Mouse (Mus musculus): ENCODE results near the gene Srsf6. TPM values are rescaled to one million over a fixed set of nuclear protein-coding genes. Genes with fewer than 3 reads are reported as not detected.
A peak's percentile ranks its signal among the peaks of the same experiment; 100 is the strongest.

Srsf6 gene
- total and polyA plus RNA-seq, 3 experiments, result 48.0 to 68.3 (median 61.2) TPM

- no peak for DNase-seq
- H3K79me2 ChIP-seq (replicated peaks; ENCODE audit: control insufficient read depth, insufficient read depth, low read length), result no peaks in the 10 kb centered on the region
- no peak overlapping the region for H3K4me3 ChIP-seq
- H3K27ac ChIP-seq, result no peak overlapping the region
- no peak overlapping the region for H3K9ac ChIP-seq (ENCODE audit: low read depth, low read length)
- intact Hi-C loops (cut with DNase I), result loop anchor here (10.0 kb wide), 1 partner anchor 475 kb away; no protein-coding TSS in a partner anchor
- no peaks in the 10 kb centered on the region for H3K27me3 ChIP-seq (ENCODE audit: control insufficient read depth, insufficient read depth, low read length)
- no peaks in the 10 kb centered on the region; the same call in 1 of the 2 replicates for H3K4me1 ChIP-seq (ENCODE audit: control insufficient read depth, insufficient read depth, low read length)
- H3K36me3 ChIP-seq (ENCODE audit: control insufficient read depth, insufficient read depth, low read length), result peaks cover 18% of the 10 kb centered on the region
- TF ChIP-seq CTCF (IDR thresholded peaks at IDR 0.05), result no peak
- TF ChIP-seq POLR2A (IDR thresholded peaks at IDR 0.05; ENCODE audit: insufficient read depth, low read depth, low read length), result no peak
- TF ChIP-seq EP300 (IDR thresholded peaks at IDR 0.05; ENCODE audit: insufficient read depth, low read depth, low read length), result no peak
- WGBS, result 55% methylated on average over 1 of the region's 1 CpGs
These were observed 8.2 kb downstream of the Srsf6 start for GRCm38 (mm10) chr2:162939562-162939961.

- TF ChIP-seq CTCF (IDR thresholded peaks at IDR 0.05) (no peak), POLR2A (IDR thresholded peaks at IDR 0.05; ENCODE audit: insufficient read depth, low read depth, low read length) (no peak), EP300 (IDR thresholded peaks at IDR 0.05; ENCODE audit: insufficient read depth, low read depth, low read length) (no peak)
- Histone ChIP-seq H3K27ac (no peak within 1 kb of the TSS), H3K9ac (ENCODE audit: low read depth, low read length) (peak within 1 kb of the TSS; percentile 51), H3K79me2 (replicated peaks; ENCODE audit: control insufficient read depth, insufficient read depth, low read length) (no peaks in the 10 kb centered on the region), H3K4me1 (ENCODE audit: control insufficient read depth, insufficient read depth, low read length) (no peaks in the 10 kb centered on the region), H3K27me3 (ENCODE audit: control insufficient read depth, insufficient read depth, low read length) (no peaks in the 10 kb centered on the region), H3K36me3 (ENCODE audit: control insufficient read depth, insufficient read depth, low read length) (peaks cover 2% of the 10 kb centered on the region), H3K4me3 (peak within 1 kb of the TSS; percentile 46)
- DNase-seq, result peak; percentile 25 to 43
- intact Hi-C loops (cut with DNase I), result loop anchor here (10.0 kb wide), 1 partner anchor 262 kb away; the partner anchor contains the start of gene Tox2
- WGBS, result under 1% methylated on average over 40 of the region's 40 CpGs
These were observed 12.0 kb downstream of the Srsf6 start, which contains the start of gene L3mbtl1 for GRCm38 (mm10) chr2:162943148-162943846. TSS of gene L3mbtl1 (plus strand) at chr2:162943472.

GRCm38 (mm10) chr2:162943931-162944330, 12.6 kb downstream of the Srsf6 start:
- Histone ChIP-seq H3K27ac (no peak overlapping the region), H3K9ac (ENCODE audit: low read depth, low read length) (no peak overlapping the region), H3K36me3 (ENCODE audit: control insufficient read depth, insufficient read depth, low read length) (peaks cover 2% of the 10 kb centered on the region; the same call in 1 of the 2 replicates), H3K4me3 (no peak overlapping the region), H3K79me2 (replicated peaks; ENCODE audit: control insufficient read depth, insufficient read depth, low read length) (no peaks in the 10 kb centered on the region), H3K4me1 (ENCODE audit: control insufficient read depth, insufficient read depth, low read length) (no peaks in the 10 kb centered on the region), H3K27me3 (ENCODE audit: control insufficient read depth, insufficient read depth, low read length) (no peaks in the 10 kb centered on the region)
- WGBS, result 13% methylated on average over 11 of the region's 11 CpGs
- no peak for TF ChIP-seq CTCF (IDR thresholded peaks at IDR 0.05)
- TF ChIP-seq EP300 (IDR thresholded peaks at IDR 0.05; ENCODE audit: insufficient read depth, low read depth, low read length), result no peak
- no peak for TF ChIP-seq POLR2A (IDR thresholded peaks at IDR 0.05; ENCODE audit: insufficient read depth, low read depth, low read length)
- no peak for DNase-seq
- intact Hi-C loops (cut with DNase I), result loop anchor here (10.0 kb wide), 1 partner anchor 261 kb away; the partner anchor contains the start of gene Tox2

- no peaks in the 10 kb centered on the region for H3K36me3 ChIP-seq (ENCODE audit: control insufficient read depth, insufficient read depth, low read length)
- DNase-seq, result no peak
- intact Hi-C loops (cut with DNase I), result loop anchor here (10.0 kb wide), 1 partner anchor 258 kb away; the partner anchor contains the start of gene Tox2
- no peak overlapping the region for H3K4me3 ChIP-seq
- 83% methylated on average over 5 of the region's 5 CpGs for WGBS
- H3K27me3 ChIP-seq (ENCODE audit: control insufficient read depth, insufficient read depth, low read length), result no peaks in the 10 kb centered on the region
- H3K27ac ChIP-seq, result no peak overlapping the region
- TF ChIP-seq EP300 (IDR thresholded peaks at IDR 0.05; ENCODE audit: insufficient read depth, low read depth, low read length), result no peak
- no peak for TF ChIP-seq CTCF (IDR thresholded peaks at IDR 0.05)
- TF ChIP-seq POLR2A (IDR thresholded peaks at IDR 0.05; ENCODE audit: insufficient read depth, low read depth, low read length), result no peak
- H3K4me1 ChIP-seq (ENCODE audit: control insufficient read depth, insufficient read depth, low read length), result no peaks in the 10 kb centered on the region
- H3K9ac ChIP-seq (ENCODE audit: low read depth, low read length), result no peak overlapping the region
- no peaks in the 10 kb centered on the region for H3K79me2 ChIP-seq (replicated peaks; ENCODE audit: control insufficient read depth, insufficient read depth, low read length)
These were observed 15.6 kb downstream of the Srsf6 start for GRCm38 (mm10) chr2:162946964-162947363.

GRCm38 (mm10) chr2:162947736-162948135, 16.4 kb downstream of the Srsf6 start:
- WGBS, result 34% methylated on average over 15 of the region's 15 CpGs
- Histone ChIP-seq H3K36me3 (ENCODE audit: control insufficient read depth, insufficient read depth, low read length) (no peaks in the 10 kb centered on the region), H3K9ac (ENCODE audit: low read depth, low read length) (no peak overlapping the region), H3K4me3 (no peak overlapping the region), H3K27me3 (ENCODE audit: control insufficient read depth, insufficient read depth, low read length) (no peaks in the 10 kb centered on the region), H3K4me1 (ENCODE audit: control insufficient read depth, insufficient read depth, low read length) (no peaks in the 10 kb centered on the region), H3K79me2 (replicated peaks; ENCODE audit: control insufficient read depth, insufficient read depth, low read length) (no peaks in the 10 kb centered on the region), H3K27ac (no peak overlapping the region)
- TF ChIP-seq EP300 (IDR thresholded peaks at IDR 0.05; ENCODE audit: insufficient read depth, low read depth, low read length), result no peak
- TF ChIP-seq POLR2A (IDR thresholded peaks at IDR 0.05; ENCODE audit: insufficient read depth, low read depth, low read length), result no peak
- no peak for TF ChIP-seq CTCF (IDR thresholded peaks at IDR 0.05)
- intact Hi-C loops (cut with DNase I), result loop anchor here (10.0 kb wide), 1 partner anchor 257 kb away; the partner anchor contains the start of gene Tox2
- DNase-seq, result no peak

GRCm38 (mm10) chr2:162948221-162948620, 16.9 kb downstream of the Srsf6 start:
- intact Hi-C loops (cut with DNase I), result loop anchor here (10.0 kb wide), 1 partner anchor 257 kb away; the partner anchor contains the start of gene Tox2
- WGBS, result 52% methylated on average over 14 of the region's 14 CpGs
- Histone ChIP-seq H3K9ac (ENCODE audit: low read depth, low read length) (no peak overlapping the region), H3K4me3 (no peak overlapping the region), H3K4me1 (ENCODE audit: control insufficient read depth, insufficient read depth, low read length) (no peaks in the 10 kb centered on the region), H3K27me3 (ENCODE audit: control insufficient read depth, insufficient read depth, low read length) (no peaks in the 10 kb centered on the region), H3K36me3 (ENCODE audit: control insufficient read depth, insufficient read depth, low read length) (no peaks in the 10 kb centered on the region), H3K27ac (no peak overlapping the region), H3K79me2 (replicated peaks; ENCODE audit: control insufficient read depth, insufficient read depth, low read length) (no peaks in the 10 kb centered on the region)
- no peak for DNase-seq
- TF ChIP-seq EP300 (IDR thresholded peaks at IDR 0.05; ENCODE audit: insufficient read depth, low read depth, low read length), result no peak
